Mouse (Mus musculus) yolk sac, embryonic 10.5 days (tissue): ENCODE data around the gene Olfr1299.

Experiments used
- DNase-seq: peaks from one replicate; pipeline ENCODE4 v3.0.0-alpha.2; 2017; ENCODE audit warnings: low spot score

Olfr1299 gene

DNA sequence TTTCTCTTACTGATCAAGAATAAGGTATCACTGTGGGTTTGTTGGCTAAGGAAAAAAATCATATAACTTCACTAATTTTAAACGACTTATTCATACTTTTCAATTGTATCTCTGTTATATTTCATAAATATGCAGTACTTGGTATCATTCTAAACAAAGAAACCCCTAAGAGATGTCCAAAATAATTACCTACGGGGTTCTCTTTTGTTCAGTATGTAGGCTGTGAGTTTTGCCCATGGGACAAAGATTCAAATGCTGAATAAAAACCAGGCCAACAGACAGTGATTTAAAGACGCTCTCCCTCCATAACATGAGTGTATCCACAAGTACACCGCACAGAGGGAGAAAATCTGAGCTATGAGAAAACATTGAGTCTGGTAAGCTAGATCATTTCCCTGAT lies at the start of gene Olfr1299:
TSS of gene Olfr1299 (plus strand) at position 301 of the 400 bp plus-strand sequence.
- DNase-seq, result no peak

- no peak for DNase-seq
Measured at GRCm38 (mm10) chr2:111626397-111626796, 34.8 kb upstream of the Olfr1299 start, which contains the start of gene Olfr1297. Gene Olfr1297 (minus strand): TSS chr2:111626497.

GRCm38 (mm10) chr2:111649101-111649500 lies 12.1 kb upstream of the Olfr1299 start, which contains the start of gene Olfr1298:
Gene Olfr1298 (minus strand): TSS chr2:111649201.
- no peak for DNase-seq
